Mouse (Mus musculus): ENCODE measurements around the gene Rufy4.
A peak's percentile ranks its signal among the peaks of the same experiment; 100 is the strongest.

The Rufy4 gene

GRCm38 (mm10) chr1:74124991-74125552, at the start of gene Rufy4:
Gene Rufy4 (plus strand): TSS chr1:74125541.
- peak; percentile 89 for DNase-seq (ENCODE audit: low read depth, low spot score)

DNA sequence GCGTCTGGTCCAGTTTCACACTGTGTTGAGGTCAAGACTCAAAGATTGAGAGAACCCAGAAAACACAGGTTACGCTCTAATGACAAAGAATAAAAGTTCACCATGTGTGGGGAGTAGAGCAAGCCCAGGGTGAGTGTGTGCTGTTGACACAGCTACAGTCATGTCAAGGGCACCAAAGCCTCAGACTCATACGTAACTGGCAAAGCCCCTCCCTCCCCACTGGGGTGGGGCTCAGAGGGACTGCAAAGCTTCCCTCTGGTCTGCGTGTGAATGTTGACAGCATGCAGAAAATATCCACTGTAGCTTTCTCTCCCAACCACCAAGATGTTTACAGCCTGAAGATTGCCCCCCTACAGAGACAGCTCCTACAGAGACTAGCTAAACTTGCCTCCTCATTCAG, 49.1 kb upstream of the Rufy4 start:
- DNase-seq (ENCODE audit: low read depth, low spot score) = no peak

DNA sequence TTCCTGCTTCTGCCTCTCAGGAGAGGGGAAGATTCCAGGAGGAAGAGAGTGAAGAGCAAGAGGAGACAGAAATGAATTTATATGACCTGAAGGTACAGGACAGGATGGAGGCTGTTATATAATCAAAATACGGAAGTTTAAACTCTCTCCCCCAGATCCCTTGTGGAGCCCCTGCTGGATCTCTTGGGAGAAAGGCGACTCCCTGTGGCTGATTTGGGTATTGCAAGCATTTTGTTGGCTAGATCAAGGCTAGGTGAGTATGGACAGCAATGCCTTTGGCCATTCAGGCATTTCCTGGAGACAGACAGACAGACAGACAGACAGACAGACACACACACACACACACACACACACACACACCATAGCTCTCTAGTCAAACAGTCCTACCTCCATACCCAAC, 48.0 kb upstream of the Rufy4 start:
- peak; percentile 83 for DNase-seq (ENCODE audit: low read depth, low spot score)

DNA sequence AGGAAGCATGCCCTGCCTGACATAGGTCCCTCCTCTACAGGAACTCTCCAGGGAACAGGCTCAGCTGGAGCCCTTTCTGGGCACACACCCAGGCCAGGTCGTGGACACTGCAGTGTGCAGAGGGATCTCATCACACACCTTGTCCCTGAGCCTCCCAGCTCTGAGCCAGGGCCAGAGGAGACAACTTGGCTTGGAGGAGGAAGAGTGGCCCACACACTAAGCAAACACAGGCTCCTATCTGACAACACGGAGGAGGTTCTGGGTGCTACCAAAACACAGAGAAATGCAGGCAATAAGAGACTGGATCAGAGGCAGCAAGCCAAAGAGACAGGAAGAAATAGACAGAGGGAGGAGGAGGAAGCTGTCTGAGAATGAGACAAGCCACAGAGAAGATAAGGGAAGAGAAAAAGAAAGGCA, 43.8 kb upstream of the Rufy4 start:
- no peak for DNase-seq (ENCODE audit: low read depth, low spot score)

GRCm38 (mm10) chr1:74082841-74083463, 42.4 kb upstream of the Rufy4 start:
- peak; percentile 85 for DNase-seq (ENCODE audit: low read depth, low spot score)

DNA sequence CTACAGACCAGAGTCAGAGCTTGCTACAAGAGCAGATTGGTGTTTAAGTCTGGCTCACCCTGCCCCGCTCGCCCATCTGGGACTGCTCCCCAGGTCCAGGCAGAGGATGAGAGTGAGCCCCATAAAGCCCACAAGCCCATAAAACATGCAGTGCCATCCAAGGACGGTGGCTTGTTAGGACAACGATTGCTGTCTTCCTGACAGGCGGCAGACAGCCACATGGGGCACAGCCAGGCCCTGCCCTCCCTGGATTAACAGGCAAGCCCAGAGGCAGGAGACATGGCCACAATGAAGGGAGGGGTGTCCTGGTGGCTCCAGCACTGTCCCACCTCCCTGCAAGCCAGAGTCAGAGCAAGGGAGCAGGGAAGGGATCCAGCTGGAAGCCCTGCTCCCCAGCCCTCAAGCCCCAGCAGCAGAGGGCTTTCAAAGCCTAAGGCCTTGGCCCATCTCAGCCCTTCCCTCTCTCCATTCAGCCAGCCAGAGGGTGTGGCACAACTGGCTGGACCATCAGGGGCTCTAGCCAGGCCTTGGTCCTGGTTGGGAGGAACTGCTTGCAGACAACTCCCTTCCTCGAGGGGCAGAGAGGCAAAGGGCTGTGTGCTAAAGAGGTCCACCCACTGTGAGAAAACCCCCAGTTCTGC, 41.2 kb upstream of the Rufy4 start:
- DNase-seq (ENCODE audit: low read depth, low spot score) = peak; percentile 48

DNA sequence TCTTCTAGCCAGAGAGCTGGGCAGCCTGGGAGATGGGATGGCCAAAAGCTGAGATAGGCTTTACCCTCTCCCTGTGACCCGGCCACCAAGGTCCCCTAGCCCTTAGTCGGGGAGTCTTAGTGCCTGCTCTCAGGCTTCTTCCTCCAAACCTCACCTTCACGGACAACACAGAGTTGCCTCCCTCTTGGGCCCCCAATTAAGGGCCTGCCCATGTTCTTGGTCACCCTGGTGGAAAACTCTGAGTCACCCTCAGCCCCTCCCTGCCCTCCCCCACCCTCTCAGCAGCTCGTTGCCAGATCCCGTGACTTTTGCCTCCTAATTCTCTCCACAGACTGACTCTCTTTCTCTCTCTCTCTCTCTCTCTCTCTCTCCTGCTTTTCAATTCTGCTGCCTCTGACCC, 40.6 kb upstream of the Rufy4 start:
- DNase-seq (ENCODE audit: low read depth, low spot score) = no peak

GRCm38 (mm10) chr1:74085566-74085965, 39.8 kb upstream of the Rufy4 start:
- DNase-seq (ENCODE audit: low read depth, low spot score) = no peak

DNA sequence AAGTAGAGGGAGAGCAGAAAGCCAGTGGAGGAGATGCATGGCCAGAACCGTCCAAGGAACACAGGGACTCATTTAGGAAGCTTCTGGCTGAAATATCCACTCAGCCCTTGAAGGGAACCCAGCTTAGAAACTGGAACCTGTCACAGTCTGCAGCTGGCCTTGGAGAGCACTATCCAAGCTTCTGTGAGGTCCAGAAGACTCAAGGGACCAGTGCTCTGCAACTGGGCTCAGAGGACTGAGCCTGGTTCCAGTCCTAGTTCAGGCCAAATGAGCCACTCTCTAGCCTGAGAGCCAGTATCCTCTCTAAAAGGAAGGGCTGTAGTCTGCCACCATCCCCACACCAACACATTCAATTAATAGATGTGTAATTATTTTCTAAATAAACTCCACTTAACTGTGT, 36.8 kb upstream of the Rufy4 start:
- no peak for DNase-seq (ENCODE audit: low read depth, low spot score)

DNA sequence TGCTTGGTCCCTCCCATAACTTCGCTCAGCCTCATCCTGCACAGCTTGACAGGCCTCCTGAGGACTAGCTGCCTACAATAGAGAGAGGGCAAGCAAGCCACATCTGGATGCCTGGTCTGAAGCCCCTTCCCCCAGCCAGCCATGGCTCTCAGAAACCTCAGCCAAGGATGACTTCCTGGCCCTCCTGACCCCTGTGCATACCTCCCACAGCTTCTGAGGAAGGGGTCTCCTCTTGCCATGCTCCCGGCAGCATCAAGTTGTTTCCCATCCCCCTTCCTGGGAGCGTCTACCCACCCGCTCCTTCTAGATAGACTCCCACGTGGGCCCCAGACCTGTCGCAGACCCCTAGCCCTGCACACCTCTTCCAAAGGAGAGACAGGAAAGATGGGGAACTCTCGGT, 35.0 kb upstream of the Rufy4 start:
- no peak for DNase-seq (ENCODE audit: low read depth, low spot score)

- no peak for DNase-seq (ENCODE audit: low read depth, low spot score)
Measured at GRCm38 (mm10) chr1:74091138-74091537, 34.2 kb upstream of the Rufy4 start.

DNA sequence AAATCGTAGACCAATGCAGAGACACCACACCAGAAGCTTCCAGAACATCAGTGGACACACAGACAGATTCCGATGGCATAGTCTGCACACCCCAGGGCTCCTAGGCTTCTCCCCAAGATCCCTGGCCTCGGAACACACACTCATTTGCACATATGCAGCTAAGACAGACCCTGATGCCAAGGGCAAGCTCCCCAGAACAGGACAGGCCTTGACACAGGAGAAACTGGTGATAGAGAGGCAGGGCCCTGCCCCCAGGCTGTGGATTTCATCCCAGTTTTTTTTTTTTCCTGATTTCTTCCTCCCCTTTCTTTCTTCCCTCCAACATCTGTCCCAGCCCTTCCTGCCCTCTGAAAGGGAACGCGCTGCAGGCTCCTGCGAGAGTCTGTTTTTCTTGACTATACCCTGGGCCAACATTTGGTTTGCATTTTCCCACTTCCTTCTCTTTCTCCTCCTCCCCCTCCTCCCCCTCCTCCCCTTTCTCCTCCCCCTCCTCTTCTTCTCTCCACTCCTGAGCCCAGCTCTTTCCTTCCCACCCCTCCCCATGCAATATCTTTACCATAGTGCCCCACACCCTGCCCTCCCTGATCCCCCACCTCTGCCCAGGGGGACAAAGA, 33.6 kb upstream of the Rufy4 start:
- peak; percentile 79 for DNase-seq (ENCODE audit: low read depth, low spot score)

- peak; percentile 88 for DNase-seq (ENCODE audit: low read depth, low spot score)
Measured at GRCm38 (mm10) chr1:74092242-74092641, 33.1 kb upstream of the Rufy4 start.

DNA sequence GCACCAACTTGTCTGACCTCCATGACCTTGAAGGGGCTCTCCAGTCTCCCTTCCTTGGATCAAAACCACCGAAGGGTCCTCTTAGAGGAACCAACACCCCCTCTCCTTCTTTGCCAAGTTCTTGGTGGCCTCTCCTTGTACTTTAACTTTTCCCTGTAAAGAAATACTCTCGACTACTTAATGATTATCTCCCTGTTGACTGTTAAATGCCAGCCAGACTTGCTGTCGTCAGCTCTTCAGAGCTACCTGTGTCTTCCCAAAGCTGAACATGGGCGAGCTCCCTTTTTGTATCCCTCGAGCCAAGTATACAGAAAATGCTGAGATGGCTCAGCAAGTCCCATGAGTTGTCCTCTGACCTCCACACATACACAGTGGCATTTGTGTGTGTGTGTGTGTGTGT, 31.9 kb upstream of the Rufy4 start:
- no peak for DNase-seq (ENCODE audit: low read depth, low spot score)

- peak; percentile 90 for DNase-seq (ENCODE audit: low read depth, low spot score)
Measured at GRCm38 (mm10) chr1:74094497-74095270, 30.7 kb upstream of the Rufy4 start.

- no peak for DNase-seq (ENCODE audit: low read depth, low spot score)
Measured at GRCm38 (mm10) chr1:74095296-74095695, 30.0 kb upstream of the Rufy4 start.

- no peak for DNase-seq (ENCODE audit: low read depth, low spot score)
Measured at GRCm38 (mm10) chr1:74095728-74096127, 29.6 kb upstream of the Rufy4 start.

DNA sequence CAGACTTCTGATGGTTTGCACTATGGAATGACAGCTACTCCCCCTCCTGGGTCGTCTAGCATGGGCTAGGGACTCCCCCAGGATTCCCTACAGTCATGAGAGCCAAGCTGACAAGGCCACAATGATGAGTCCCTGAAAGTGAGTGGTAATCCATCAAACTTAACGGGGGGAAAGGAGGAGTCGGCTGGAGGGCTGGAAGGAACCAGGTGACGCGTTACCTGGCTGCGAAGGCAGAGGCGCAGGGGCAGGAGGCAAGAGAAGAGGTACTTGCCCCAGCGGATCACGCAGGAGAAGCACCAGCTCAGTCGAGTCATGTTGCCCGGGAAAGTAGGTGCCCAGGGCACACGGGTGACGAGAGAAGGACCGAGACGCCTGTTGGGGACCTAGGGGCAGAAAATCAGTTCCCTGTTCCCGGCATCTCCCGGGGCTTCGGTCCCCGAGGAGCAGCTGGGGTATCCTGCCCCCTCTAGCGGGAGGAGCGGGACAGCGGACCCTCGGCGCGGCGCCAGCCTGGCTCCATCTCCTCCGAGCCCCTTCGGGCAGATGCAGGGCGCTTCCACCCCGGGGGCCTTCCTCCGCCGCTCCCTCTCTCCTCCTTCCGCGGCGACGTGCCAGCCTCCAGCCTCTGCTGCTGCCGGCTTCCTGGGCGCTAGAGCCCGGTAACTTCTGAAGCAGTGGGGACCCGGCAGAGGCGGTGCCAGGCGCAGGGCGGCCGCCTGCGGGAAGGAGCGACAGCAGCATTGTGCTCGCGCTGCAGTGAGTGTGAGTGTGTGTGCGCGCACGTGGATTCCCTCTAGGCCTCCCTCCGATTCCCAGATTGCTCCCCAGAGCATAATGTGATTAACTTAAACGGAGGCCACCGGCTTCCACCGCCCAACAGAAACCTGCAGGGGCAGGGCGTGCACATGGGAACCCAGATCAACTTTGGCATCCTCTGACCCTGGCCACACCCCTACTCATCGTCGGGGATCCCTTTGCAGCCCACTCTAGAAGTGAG, 27.0 kb upstream of the Rufy4 start:
- peak; percentile 72 for DNase-seq (ENCODE audit: low read depth, low spot score)

- no peak for DNase-seq (ENCODE audit: low read depth, low spot score)
Measured at GRCm38 (mm10) chr1:74099001-74099435, 26.3 kb upstream of the Rufy4 start.

- no peak for DNase-seq (ENCODE audit: low read depth, low spot score)
Measured at GRCm38 (mm10) chr1:74103654-74104353, 21.5 kb upstream of the Rufy4 start.
